Mouse (Mus musculus): ENCODE data around the gene Kazn.

- TF ChIP-seq ZNF384 (IDR thresholded peaks at IDR 0.05; ENCODE audit: low read depth, low read length) (no peak), CTCF (conservative IDR thresholded peaks at IDR 0.05 in 1 of 2, IDR thresholded peaks at IDR 0.05 in 1 of 2; ENCODE audit: low read depth in 2 of 2, low read length in 2 of 2) (no peak), POLR2A (IDR thresholded peaks at IDR 0.05; ENCODE audit: low read depth, low read length) (no peak), ZKSCAN1 (IDR thresholded peaks at IDR 0.05; ENCODE audit: borderline replicate concordance, low read depth, low read length) (no peak), JUND (conservative IDR thresholded peaks at IDR 0.05; ENCODE audit: low read depth, low read length) (no peak), E2F4 (IDR thresholded peaks at IDR 0.05; ENCODE audit: insufficient replicate concordance, low read depth, low read length) (no peak), POLR2AphosphoS2 (IDR thresholded peaks at IDR 0.05; ENCODE audit: low read depth, low read length) (no peak), MYC (IDR thresholded peaks at IDR 0.05; ENCODE audit: low read depth, low read length) (no peak), MAFK (IDR thresholded peaks at IDR 0.05; ENCODE audit: insufficient replicate concordance, low read length) (no peak), CHD2 (IDR thresholded peaks at IDR 0.05; ENCODE audit: low read length) (no peak), HCFC1 (IDR thresholded peaks at IDR 0.05; ENCODE audit: low read depth, low read length) (no peak)
These were observed 120.7 kb downstream of the Kazn start for GRCm38 (mm10) chr4:142118522-142118921.

Data from CH12.LX (cell line).